Mouse (Mus musculus) heart, postnatal 14 days (tissue): ENCODE data around the gene Clic3. TPM values are rescaled to one million over a fixed set of nuclear protein-coding genes. Genes with fewer than 3 reads are reported as not detected.
"Not testable (repeated sequence)": the region's sequence is repeated elsewhere in the genome, so short reads cannot be mapped to it uniquely, and the experiment has no call there.

Source experiments
- DNase-seq, 2 experiments: peaks; one replicate each; pipeline ENCODE4 v3.0.0; 2021 to 2022
- intact Hi-C: fragments of 180-260 bp; cut with DNase I; formaldehyde crosslinking; loops from one replicate; pipeline ENCODE4 v1.15.1; 2025
- long read RNA-seq, 2 experiments: library from polyadenylated mRNA; stranded (forward); transcript quantifications; one replicate each; pipeline ENCODE4 v2.0.0; 2021
- total RNA-seq, 2 experiments: library from RNA; stranded (reverse); gene quantifications; 2 replicates each; pipeline ENCODE4 v1.2.3; 2021

The Clic3 gene
- total RNA-seq, result 1 to 10 TPM; 3.0 to 3.9 TPM
- long read RNA-seq, experiment 1, transcript Clic3-202 (6 exons, 808 nt), result major isoform, 5 of 5 reads
- long read RNA-seq, experiment 1, partial matches to known transcripts, result 0 of 5 reads
- long read RNA-seq, experiment 1, other reads (novel, unspliced or antisense), result 0 of 5 reads
- long read RNA-seq, experiment 2, transcript Clic3-202 (6 exons, 808 nt), result major isoform, 8 of 8 reads
- long read RNA-seq, experiment 2, partial matches to known transcripts, result 0 of 8 reads
- long read RNA-seq, experiment 2, other reads (novel, unspliced or antisense), result 0 of 8 reads

DNA sequence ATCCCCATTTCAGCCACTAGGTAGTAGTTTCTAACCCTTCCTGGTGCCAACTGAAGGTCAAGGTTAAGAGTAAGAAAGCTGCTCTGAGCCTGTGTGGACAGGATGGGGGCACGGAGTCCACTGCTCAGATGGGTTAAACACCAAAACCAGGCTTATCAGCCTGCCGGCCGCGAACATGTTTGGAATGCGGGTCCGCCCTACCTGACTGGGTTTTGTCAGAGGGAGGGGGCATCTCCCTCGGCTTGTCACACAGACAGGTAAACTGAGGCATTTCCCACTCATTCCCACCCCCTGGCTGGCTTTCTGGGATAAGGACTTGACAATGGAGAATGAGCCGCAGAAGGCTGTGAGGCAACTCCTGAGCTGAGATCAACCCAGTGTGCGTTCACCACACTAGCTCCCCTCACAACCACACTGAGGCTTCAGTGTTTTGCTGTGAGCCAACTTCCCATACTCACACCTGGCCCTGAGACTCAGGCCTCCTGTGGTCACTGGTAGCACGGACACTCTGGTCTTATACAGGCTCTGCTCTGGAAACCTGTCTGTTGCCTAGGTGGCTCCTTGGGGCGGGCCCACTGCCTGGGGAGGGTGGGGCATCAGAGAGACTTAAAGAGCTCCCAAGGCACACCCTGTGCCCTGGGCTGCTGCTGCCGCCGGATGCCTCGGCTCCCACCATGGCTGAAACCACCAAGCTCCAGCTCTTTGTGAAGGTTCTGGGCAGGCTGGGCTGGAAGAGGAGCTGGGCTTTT lies at the start of gene Clic3:
Gene Clic3 (plus strand): TSS at position 634 of the 749 bp plus-strand sequence.
- DNase-seq, result no peak
- intact Hi-C loops, result no loop called here

DNA sequence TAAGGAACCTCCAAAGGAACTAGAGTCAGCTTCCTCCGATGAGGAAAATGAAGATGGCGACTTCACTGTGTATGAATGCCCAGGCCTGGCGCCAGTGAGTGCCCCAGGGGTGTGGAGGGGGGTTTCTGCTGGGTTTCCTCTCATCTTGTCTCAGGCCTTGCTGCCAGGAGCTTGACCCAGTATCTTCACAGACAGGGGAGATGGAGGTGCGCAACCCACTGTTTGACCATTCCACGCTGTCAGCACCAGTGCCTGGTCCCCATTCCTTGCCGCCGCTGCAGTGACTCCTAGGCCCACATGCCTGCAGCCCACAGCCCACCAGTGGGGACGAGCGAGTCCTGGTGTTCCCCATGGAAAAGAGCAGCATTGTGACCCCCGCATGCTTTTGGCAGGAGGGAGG lies 47.7 kb upstream of the Clic3 start:
- DNase-seq, result no peak
- intact Hi-C loops, result no loop called here

DNA sequence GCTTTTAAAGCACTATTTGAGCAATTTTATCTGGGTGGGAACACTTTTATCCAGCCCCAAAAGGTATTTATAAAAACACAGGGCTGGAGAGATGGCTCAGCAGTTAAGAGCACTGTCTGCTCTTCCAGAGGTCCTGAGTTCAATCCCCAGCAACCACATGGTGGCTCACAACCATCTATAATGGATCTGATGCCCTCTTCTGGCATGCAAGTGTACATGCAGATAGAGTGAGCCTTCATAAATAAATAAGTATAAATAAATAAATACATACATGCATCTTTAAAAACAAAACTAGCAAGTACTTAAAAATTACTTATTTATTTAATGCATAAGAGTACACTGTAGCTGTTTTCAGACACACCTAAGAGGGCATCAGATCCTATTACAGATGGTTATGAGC lies 43.2 kb upstream of the Clic3 start:
- intact Hi-C loops, DNase-seq: not testable (repeated sequence)

DNA sequence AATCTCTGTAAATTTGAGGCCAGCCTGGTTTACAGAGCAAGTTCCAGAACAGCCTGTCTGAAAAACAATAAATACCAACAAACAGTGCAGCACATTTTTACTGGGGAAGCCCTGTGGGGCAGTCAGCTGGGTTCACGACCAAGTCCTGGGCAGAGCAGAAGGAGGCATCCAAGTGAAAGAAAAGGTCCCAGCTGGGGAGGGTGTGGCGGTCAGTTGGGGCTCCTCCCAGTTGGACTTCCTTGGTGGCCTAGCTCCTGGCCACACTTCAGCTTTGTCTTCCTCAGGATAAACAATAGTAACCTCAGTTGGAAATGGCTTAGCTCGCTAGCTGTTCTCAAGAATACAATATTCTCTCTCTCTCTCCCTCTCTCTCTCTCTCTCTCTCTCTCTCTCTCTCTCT lies 39.2 kb upstream of the Clic3 start:
- intact Hi-C loops, result no loop called here
- DNase-seq, result peak in 1 of 2 experiments; percentile 47

DNA sequence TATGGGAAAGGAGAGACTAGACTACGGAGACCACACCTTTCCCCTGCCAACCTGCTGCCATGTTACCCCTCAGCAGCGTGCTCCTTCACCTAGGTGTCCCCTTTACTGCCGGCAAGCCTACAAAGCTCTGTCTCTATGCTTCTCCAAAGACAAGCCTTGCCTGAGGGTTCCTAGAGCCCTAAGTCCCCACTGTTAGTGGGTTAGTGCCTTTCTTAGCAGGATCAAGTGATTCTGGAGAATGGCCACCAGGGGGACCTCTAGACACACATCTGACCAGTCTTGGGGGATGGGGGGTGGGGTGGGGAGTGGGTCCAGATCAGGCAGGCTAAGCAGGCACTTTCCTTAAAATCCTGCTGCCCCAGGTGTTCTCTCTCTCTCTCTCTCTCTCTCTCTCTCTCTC lies 34.7 kb upstream of the Clic3 start:
- intact Hi-C loops, result loop anchor here (1.0 to 5.0 kb wide), 2 partner anchors 61 to 130 kb away; no protein-coding TSS in a partner anchor
- peak; percentile 42 to 54 for DNase-seq

DNA sequence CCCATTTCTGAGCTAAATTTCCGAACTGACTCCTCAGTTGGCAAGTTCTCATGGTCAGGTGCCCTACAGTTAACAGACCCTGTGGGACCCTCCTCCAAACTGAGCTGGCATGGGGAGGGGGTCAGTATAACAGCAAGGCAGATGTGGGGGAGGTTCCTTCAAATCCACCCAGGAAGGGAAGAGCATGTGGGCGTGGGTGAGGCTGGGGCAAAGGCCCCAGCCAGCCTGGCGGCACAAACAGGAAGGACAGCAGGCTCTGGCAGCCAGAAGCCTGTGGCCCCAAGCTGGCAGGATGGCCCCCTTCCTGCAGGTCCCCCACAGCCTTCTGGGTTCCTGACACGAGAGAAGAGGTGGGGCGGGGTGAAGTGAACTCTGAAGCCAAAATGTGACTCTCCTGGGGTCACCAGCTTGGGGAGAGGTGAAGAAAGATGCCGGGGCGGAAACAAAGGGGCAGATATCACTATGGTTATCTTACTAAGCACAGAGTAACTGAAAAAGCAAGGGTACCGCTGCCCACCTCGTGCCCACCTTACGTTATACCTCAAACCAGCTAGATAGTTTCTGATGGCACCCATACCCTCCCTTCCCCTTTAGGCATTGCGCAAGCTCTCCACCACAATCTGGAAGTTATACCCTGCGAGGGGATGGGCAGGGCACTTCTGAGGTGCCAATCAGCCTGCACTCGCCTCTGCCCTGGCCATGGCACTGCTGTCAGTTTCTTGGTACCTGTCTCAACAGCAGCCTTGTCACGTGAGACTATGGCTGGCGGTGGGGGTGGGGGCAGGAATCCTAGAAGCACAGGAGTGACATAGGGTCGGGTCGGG lies 33.8 kb upstream of the Clic3 start, which contains the start of gene Fut7:
Gene Fut7 (plus strand): TSS at position 681 of the 824 bp plus-strand sequence.
- intact Hi-C loops, result loop anchor here (1.0 to 5.0 kb wide), 2 partner anchors 61 to 130 kb away; no protein-coding TSS in a partner anchor
- no peak for DNase-seq

DNA sequence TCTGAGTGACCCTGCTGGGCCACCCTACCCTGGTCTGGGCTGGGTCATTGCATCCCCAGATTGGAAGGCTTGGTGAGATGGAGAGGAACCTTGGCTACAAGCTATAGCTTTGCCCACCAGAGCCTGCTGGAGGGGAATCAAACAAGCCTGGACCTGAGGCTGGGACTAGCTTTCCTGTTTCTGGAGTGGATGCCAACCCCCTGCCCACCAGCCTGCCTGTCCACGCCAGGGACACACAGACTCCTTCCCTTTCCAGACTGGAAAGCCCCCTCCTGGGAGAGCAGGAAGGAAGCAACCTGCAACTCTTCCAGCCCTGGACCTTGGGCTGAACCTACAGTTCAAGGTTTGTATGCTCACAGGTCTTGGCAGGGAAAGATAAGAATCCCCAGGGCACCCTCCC lies 33.0 kb upstream of the Clic3 start:
- intact Hi-C loops, result loop anchor here (5.0 kb wide), 1 partner anchor 129 kb away; no protein-coding TSS in a partner anchor
- DNase-seq, result no peak

DNA sequence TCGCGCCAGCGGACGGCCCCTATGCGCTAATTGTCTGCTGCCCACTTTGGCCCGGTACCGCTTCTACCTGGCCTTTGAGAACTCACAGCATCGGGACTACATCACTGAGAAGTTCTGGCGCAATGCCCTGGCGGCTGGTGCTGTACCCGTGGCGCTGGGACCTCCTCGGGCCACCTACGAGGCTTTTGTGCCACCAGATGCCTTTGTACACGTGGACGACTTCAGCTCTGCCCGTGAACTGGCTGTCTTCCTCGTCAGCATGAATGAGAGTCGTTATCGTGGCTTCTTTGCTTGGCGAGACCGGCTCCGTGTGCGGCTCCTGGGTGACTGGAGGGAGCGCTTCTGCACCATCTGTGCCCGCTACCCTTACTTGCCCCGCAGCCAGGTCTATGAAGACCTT lies 31.2 kb upstream of the Clic3 start:
- intact Hi-C loops, result no loop called here
- no peak for DNase-seq

DNA sequence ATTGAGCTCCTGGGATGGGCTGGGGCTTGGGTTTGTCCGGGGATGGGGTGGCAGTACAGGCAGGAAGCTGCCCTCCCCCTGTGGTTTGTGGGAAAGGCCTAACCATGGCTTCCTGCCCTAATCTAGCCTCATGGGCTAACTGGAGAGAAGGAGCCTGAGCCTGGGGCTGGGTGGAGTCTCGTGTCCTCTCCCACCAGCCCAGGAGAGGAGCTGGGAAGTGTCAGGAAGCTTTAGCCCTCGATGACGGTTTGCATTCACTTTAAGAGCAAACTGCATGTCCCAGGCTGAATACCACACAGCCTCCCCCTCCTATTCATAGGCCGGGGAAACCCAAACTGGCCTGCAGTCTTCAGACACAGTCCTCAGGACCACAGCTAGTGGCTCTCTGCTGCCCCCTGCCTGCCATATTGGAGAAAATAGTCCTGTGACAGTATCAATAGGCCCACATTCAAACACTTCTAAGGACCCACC lies 29.9 kb upstream of the Clic3 start:
- intact Hi-C loops, result loop anchor here (2.0 kb wide), 1 partner anchor 50 kb away; no protein-coding TSS in a partner anchor
- DNase-seq, result peak; percentile 77 to 82

DNA sequence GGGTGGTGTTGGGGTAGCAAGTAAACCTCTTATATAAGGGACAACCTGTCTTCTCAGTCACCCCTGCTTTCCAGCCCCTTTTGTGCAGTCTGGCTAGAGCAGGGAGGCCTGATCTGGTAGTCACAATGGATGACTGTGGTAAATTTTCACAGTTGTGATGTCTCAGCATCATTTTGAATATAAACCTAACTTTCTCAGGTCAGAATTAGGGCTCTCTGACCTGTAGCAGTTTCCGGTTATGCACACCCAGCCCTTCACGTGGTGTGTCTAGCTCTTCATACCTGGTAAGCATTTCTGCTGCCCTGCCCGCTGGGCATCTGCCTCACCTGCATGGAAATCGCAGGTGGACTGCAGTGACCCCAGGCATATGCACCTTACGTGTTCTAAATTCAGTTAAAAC lies 29.4 kb upstream of the Clic3 start:
- intact Hi-C loops, result loop anchor here (2.0 kb wide), 1 partner anchor 50 kb away; no protein-coding TSS in a partner anchor
- DNase-seq, result no peak

DNA sequence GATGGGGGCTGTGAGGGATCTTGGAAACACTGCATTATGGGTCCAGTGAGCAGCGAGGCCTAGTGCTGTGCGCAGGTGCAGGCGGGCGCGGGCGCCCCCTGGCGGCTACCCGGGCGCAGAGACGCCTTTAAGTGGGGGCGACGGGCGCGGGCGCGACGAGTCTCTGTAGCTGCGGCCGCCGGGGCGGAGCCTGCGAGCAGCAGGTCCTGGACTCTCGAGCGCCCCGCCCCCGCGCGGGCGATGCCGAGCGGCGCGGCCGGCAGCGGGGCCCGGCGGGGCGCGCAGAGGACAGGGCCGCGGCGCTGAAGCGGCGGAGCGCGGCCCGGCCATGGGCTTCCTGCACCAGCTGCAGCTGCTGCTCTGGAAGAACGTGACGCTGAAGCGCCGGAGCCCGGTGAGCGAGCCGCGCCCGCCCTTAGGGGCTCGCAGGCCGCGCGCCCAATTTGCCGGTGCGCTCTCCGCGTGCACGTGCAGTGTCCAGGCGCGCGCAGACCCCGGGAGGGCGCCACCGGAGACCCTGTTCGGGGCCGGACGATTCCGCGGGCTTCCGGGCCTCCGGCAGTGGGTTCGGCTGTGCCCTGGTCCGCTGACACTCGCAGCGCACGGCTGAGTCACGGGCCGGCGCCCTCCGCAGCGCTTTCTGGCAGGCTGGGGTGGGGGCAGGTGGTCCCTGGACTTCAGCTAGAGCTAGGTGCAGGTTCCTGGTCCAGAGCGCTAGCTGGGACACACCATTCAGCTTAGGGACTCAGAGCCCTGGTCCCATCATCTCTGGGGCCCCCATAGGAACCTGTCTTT lies 28.0 kb upstream of the Clic3 start, which contains the start of gene Abca2:
Gene Abca2 (plus strand): TSS at position 262 of the 795 bp plus-strand sequence.
- intact Hi-C loops, result no loop called here

DNA sequence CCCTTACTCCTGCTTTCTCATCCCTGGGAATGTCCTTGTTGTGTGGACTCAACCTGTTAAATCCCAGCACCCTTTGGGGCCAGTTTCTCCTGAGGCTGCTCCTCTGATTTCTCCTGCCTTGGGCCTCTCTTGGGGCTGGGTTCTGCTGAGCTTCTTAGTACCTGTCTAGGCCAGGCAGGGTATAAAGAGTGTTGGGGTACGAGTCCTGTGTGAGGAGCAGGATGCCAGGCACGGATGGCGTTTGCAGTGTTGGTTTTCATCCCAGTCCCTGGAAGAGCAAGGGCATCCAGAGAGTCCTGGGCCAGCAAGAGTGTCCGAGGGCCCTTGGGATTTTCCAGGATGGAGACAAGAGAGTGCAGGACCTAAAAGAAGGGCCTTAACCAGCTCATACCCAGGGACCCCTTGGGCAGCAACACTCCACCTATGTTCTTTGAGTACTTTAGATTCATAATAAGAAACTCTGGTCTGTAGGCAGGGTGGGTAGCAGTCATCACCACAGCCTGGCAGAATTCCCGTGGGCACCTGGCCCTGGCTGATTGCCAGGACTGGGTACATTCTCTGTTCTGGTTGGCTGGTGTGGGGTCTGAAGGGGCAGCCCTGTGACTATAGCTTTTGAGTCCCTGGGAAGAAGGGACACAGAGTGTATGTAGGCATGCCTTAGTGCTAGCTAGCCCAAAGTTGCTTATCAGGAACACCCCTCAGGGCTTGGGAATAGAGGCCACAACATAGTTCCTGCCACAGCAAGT lies 27.0 kb upstream of the Clic3 start:
- DNase-seq, result no peak
- intact Hi-C loops, result no loop called here

More for the DNA sequence above, 28.0 kb upstream of the Clic3 start, which contains the start of gene Abca2:
- peak; percentile 97 to 98 for DNase-seq

DNA sequence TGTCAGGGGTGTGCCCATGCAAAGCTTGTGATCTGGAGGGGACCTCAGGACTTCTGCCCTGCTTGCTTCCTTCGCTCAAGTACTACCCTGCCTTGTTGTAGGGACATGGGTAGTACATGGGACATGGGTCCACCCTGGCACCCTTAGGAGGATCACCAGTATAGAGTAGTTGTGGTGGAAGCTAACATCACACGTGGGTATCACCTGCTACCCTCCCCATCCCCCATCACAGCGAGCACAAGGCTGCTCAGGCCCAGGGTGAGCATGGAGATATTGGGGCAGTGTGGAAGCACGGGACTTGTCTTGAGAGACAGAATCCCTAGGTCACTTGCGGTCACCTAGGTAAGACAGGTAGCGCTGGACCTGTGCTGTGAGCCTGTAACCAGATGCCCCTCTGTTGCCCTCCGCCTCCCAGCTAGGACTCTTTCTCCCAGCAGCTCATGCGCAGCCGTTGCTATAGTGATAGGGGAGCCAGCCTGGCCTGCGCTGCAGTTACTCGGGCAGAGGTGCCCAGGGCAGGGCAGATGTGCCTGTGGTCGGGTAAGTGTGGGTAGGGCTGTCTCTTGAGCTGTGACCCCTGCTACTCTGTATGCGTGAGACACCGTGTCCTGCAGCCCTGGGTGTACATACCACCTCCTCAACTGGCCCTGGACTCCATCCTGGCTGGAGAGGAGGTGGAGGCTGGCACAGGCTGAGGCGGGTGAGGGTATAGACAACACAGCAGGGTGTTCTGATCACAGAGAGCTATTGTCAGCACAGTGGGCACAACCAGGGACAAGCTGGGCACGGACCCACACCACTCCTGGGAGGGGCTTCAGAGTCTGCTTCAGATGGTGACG lies 26.0 kb upstream of the Clic3 start:
- intact Hi-C loops, result no loop called here
- DNase-seq, result no peak

DNA sequence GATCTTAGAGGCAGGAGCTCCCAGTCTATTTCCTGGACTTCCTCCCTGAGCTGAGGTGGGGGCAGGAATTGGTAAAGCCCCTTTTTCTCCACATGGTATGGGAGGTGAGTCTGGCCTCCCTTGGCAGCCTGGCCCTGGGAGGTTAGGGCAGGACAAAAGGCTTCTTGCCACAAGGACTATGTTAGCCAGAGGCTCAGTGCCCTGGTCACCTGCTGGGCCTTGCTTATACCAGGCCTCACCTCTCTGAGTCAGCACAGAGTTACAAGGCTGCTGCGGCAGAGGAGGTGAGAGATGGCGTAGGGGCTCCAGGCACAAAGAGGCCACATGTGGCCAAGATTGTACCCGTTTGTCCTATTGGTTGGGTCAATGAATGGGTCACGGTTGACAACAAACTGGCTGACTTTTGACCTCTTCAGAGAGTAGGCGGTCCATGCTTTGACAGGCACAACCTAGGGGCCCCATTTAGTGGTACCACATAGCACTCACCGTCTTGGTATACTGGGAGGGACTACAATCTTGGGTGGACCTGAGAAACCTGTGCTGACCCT lies 25.3 kb upstream of the Clic3 start:
- no peak for DNase-seq
- intact Hi-C loops, result no loop called here

DNA sequence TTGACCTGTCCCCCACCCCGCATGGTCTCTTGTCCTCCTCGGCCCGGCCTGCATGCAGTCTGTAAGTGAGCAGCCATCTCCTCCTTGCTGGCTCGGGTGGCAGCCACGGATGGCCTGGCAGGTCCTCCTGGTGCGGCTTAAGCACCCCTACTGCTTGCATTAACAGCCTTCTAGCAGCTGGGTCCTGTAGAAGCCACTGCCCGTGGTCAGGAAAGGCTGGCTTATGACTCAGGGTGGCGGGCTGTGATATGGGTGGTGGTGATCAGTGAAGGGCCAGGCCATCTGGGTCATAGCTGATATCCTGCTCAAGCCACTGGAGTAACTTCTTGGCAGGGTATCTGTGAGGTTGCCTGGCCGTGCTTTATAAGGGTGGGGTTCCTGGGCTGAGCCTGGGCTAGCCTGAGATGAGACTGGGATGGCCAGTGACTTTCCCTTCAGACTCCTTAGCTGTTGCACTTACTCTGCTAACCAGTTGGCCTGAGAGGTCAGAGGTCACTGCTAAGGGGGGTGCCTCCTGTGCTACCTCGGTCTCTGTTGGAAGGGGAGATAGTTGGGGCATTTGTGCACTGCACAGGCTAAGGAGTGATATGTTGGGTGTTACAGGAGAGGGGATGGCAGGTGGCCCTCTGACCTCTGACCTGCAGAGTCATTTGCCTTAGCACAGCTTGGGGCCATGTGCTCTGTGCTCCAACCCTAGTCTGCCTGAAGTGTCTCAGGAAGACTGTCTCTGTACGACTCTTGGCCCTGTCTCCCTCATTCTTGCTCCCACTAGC lies 24.1 kb upstream of the Clic3 start:
- intact Hi-C loops, result no loop called here
- DNase-seq, result no peak

DNA sequence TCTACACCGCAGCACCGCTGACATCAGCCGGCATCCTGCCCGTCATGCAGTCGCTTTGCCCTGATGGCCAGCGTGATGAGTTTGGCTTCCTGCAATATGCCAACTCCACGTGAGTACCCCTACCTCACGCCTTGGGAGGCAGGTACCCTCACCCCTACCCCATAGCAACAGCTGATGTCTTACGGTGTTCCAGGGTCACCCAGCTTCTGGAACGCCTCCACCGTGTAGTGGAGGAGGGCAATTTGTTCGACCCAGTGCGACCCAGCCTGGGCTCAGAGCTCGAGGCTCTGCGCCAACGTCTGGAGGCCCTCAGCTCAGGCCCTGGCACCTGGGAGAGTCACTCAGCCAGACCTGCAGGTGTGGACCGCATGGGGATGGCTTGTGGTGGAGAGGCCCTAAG lies 23.5 kb upstream of the Clic3 start:
- DNase-seq, result no peak
- intact Hi-C loops, result no loop called here

DNA sequence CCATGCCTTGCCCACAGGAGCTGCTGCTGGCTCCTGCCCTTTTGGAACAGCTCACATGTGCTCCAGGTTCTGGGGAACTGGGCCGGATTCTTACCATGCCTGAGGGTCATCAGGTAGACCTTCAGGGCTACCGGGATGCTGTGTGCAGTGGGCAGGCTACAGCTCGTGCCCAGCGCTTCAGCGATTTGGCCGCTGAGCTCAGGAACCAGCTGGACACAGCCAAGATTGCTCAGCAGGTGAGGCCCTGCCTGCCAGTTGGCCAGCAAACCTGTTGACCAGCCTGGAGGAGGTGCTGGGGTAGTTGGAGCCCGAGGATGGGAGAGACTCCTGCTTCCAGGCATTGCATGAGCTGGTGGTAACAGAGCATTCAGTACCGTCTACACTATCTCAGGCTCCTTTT lies 22.3 kb upstream of the Clic3 start:
- intact Hi-C loops, result no loop called here
- no peak for DNase-seq
